ENCODE assay signal across 8 mouse cellular contexts in genomic region chr4:137861461-137862011, GRCm38 (mm10). TPM values are rescaled to one million over a fixed set of nuclear protein-coding genes. Genes with fewer than 3 reads are reported as not detected.
DNase-seq lines count a peak whose midpoint lies in the region; ATAC-seq and TF ChIP-seq lines count a peak whose summit lies in the region.

No protein-coding gene starts in this region.

- no peak for DNase-seq in heart, adult 2 months
- DNase-seq in heart, postnatal 14 days: no peak
- DNase-seq in MEL-GATA-1-ER (ENCODE audit: extremely low read depth, low read depth): peak; percentile 71
- no peak for DNase-seq in midbrain, embryonic 10.5 days (ENCODE audit: low spot score)
- peak; percentile 76 for DNase-seq in thymus, adult 2 months
- DNase-seq in cerebellum, adult 11-12 months: no peak

- no peak for TF ChIP-seq POLR2A in heart, adult 2 months (IDR thresholded peaks at IDR 0.05; ENCODE audit: insufficient read depth, low read depth, low read length)
- TF ChIP-seq POLR2A in thymus, adult 2 months (IDR thresholded peaks at IDR 0.05; ENCODE audit: control insufficient read depth, extremely low read depth, insufficient read depth, low read length, poor library complexity): no peak; the same call in 1 of the 2 replicates

- peak overlapping the region; percentile 89 for H3K4me2 ChIP-seq in forebrain, embryonic 16.5 days (ENCODE audit: low read length)
- peak overlapping the region; percentile 80 for H3K4me2 ChIP-seq in limb, embryonic 12.5 days

- H3K4me3 ChIP-seq in heart, adult 2 months: peak overlapping the region; percentile 82
- peak overlapping the region; percentile 79 for H3K4me3 ChIP-seq in forebrain, embryonic 16.5 days (replicated peaks; ENCODE audit: low read length)
- H3K4me3 ChIP-seq in limb, embryonic 12.5 days (replicated peaks): peak overlapping the region; percentile 81
- H3K4me3 ChIP-seq in midbrain, embryonic 10.5 days: peak overlapping the region; percentile 75
- peak overlapping the region; percentile 61 for H3K4me3 ChIP-seq in thymus, adult 2 months (ENCODE audit: control insufficient read depth, insufficient read depth, low read length)

- intact Hi-C loops in heart, adult 2 months (cut with DNase I): no loop called here
- intact Hi-C loops in heart, postnatal 14 days (cut with DNase I): loop anchor here (5.0 kb wide), 1 partner anchor 51 kb away; no protein-coding TSS in a partner anchor

- H3K9ac ChIP-seq in heart, adult 2 months (ENCODE audit: low read depth, low read length): peak overlapping the region; percentile 75
- H3K9ac ChIP-seq in forebrain, embryonic 16.5 days (replicated peaks; ENCODE audit: low read depth, low read length): peak overlapping the region; percentile 86
- H3K9ac ChIP-seq in limb, embryonic 12.5 days (replicated peaks): peak overlapping the region; percentile 61

- TF ChIP-seq CTCF in heart, adult 2 months (IDR thresholded peaks at IDR 0.05): no peak
- no peak for TF ChIP-seq CTCF in thymus, adult 2 months (IDR thresholded peaks at IDR 0.05; ENCODE audit: borderline replicate concordance, control insufficient read depth, extremely low read depth, insufficient read depth, low read length, poor library complexity)

- WGBS in heart, adult 2 months: 17% methylated on average over 17 of the region's 17 CpGs
- 10% methylated on average over 16 of the region's 17 CpGs for WGBS in forebrain, embryonic 16.5 days
- 16% methylated on average over 17 of the region's 17 CpGs for WGBS in limb, embryonic 12.5 days
- 22% methylated on average over 17 of the region's 17 CpGs for WGBS in midbrain, embryonic 10.5 days
- under 1% methylated on average over 17 of the region's 17 CpGs for WGBS in thymus, adult 2 months

- peaks cover 10% of the 10 kb centered on the region for H3K4me1 ChIP-seq in heart, adult 2 months (ENCODE audit: control insufficient read depth, insufficient read depth, low read length)
- peaks cover 36% of the 10 kb centered on the region for H3K4me1 ChIP-seq in forebrain, embryonic 16.5 days (replicated peaks; ENCODE audit: control insufficient read depth, insufficient read depth, low read length)
- H3K4me1 ChIP-seq in limb, embryonic 12.5 days (replicated peaks): peaks cover 48% of the 10 kb centered on the region
- peaks cover 56% of the 10 kb centered on the region for H3K4me1 ChIP-seq in midbrain, embryonic 10.5 days
- peaks cover 46% of the 10 kb centered on the region for H3K4me1 ChIP-seq in thymus, adult 2 months (replicated peaks; ENCODE audit: control insufficient read depth, insufficient read depth, low read length)

- H3K79me2 ChIP-seq in heart, adult 2 months (replicated peaks; ENCODE audit: control insufficient read depth, insufficient read depth, low read length): no peaks in the 10 kb centered on the region

- ATAC-seq in forebrain, embryonic 16.5 days: peak; percentile 66
- ATAC-seq in limb, embryonic 12.5 days (ENCODE audit: insufficient number of reproducible peaks, insufficient read depth, low FRiP score, low TSS enrichment, low read depth): peak; percentile 54; the same call in 1 of the 2 replicates

- H3K27ac ChIP-seq in heart, adult 2 months: peak overlapping the region; percentile 78
- H3K27ac ChIP-seq in forebrain, embryonic 16.5 days (ENCODE audit: low read length): peak overlapping the region; percentile 41; the same call in 1 of the 2 replicates
- H3K27ac ChIP-seq in limb, embryonic 12.5 days: peak overlapping the region; percentile 59; the same call in 1 of the 2 replicates
- H3K27ac ChIP-seq in midbrain, embryonic 10.5 days (replicated peaks): peak overlapping the region; percentile 87
- H3K27ac ChIP-seq in thymus, adult 2 months (ENCODE audit: control insufficient read depth, insufficient read depth, low read length): peak overlapping the region; percentile 86

- TF ChIP-seq EP300 in heart, adult 2 months (IDR thresholded peaks at IDR 0.05; ENCODE audit: insufficient read depth, low read depth, low read length): 0 out of 2 replicates have a peak, but pooled peaks have one; percentile 5

- H3K27me3 ChIP-seq in heart, adult 2 months (ENCODE audit: control insufficient read depth, insufficient read depth, low read length): no peaks in the 10 kb centered on the region
- H3K27me3 ChIP-seq in forebrain, embryonic 16.5 days (replicated peaks; ENCODE audit: control insufficient read depth, insufficient read depth, low read length): no peaks in the 10 kb centered on the region; the same call in 1 of the 2 replicates
- H3K27me3 ChIP-seq in limb, embryonic 12.5 days: no peaks in the 10 kb centered on the region
- peaks cover 12% of the 10 kb centered on the region for H3K27me3 ChIP-seq in midbrain, embryonic 10.5 days (ENCODE audit: low read depth, poor library complexity, severe bottlenecking)
- no peaks in the 10 kb centered on the region for H3K27me3 ChIP-seq in thymus, adult 2 months (ENCODE audit: control insufficient read depth, insufficient read depth, low read length)

- no peaks in the 10 kb centered on the region for H3K36me3 ChIP-seq in heart, adult 2 months (ENCODE audit: control insufficient read depth, insufficient read depth, low read length)
- no peaks in the 10 kb centered on the region for H3K36me3 ChIP-seq in forebrain, embryonic 16.5 days (ENCODE audit: control insufficient read depth, insufficient read depth)
- no peaks in the 10 kb centered on the region for H3K36me3 ChIP-seq in limb, embryonic 12.5 days
- no peaks in the 10 kb centered on the region for H3K36me3 ChIP-seq in midbrain, embryonic 10.5 days
- no peaks in the 10 kb centered on the region for H3K36me3 ChIP-seq in thymus, adult 2 months (ENCODE audit: control insufficient read depth, insufficient read depth, low read length)

- no peaks in the 10 kb centered on the region for H3K9me3 ChIP-seq in forebrain, embryonic 16.5 days (ENCODE audit: control insufficient read depth, low read length)
- no peaks in the 10 kb centered on the region for H3K9me3 ChIP-seq in limb, embryonic 12.5 days
- no peaks in the 10 kb centered on the region for H3K9me3 ChIP-seq in midbrain, embryonic 10.5 days (replicated peaks)

RNA-seq across cellular contexts. Expression of gene Ece1, which starts 0.5 kb away (rescaled TPM):
- 100 to 1,000 TPM; 102 to 120 TPM for total RNA-seq in heart, adult 2 months (2021)
- 23.3 and 27.3 TPM in 2 replicates for polyA plus RNA-seq in heart, adult 2 months (2012; rRNA removed)
- total RNA-seq in heart, postnatal 14 days (2021): 100 to 1,000 TPM in 1 of 2 experiments, 10 to 100 TPM in 1; 94.5 to 117 TPM
- polyA plus RNA-seq in forebrain, embryonic 16.5 days (2015; fragmentation: Nextera tagmentation; extraction: Ambion mirVana): 12.4 and 16.3 TPM in 2 replicates
- polyA plus RNA-seq in limb, embryonic 12.5 days (2016; fragmentation: Nextera tagmentation; extraction: Ambion mirVana): 23.9 and 24.5 TPM in 2 replicates
- 31.6 and 31.7 TPM in 2 replicates for polyA plus RNA-seq in midbrain, embryonic 10.5 days (2016; fragmentation: Nextera tagmentation; extraction: Ambion mirVana)
- polyA plus RNA-seq in thymus, adult 2 months (2012; rRNA removed): 27.3 and 28.9 TPM in 2 replicates

Comparison
In these comparisons a context has a peak if more than half of its experiments do, and no peak if none do; other contexts are left out.
1. DNase-seq: peak in MEL-GATA-1-ER (single experiment) and thymus, adult 2 months (single experiment); none in heart, adult 2 months (0 of 2), heart, postnatal 14 days (0 of 2), midbrain, embryonic 10.5 days (single experiment) and cerebellum, adult 11-12 months (single experiment).
2. Peak in every context shown above with its lines, with median percentiles within 50 percentile points of each other: H3K27ac ChIP-seq, H3K4me3 ChIP-seq and H3K9ac ChIP-seq.